Mouse (Mus musculus): ENCODE measurements around the gene Slc25a12. TPM values are rescaled to one million over a fixed set of nuclear protein-coding genes. Genes with fewer than 3 reads are reported as not detected.

The Slc25a12 gene
- polyA plus RNA-seq, 1 experiment: 4.6 TPM

- H3K4me3 ChIP-seq (ENCODE audit: insufficient read depth, low read depth, low read length): no peak overlapping the region
- no peak overlapping the region for H3K27ac ChIP-seq (replicated peaks; ENCODE audit: low read depth, low read length)
- no peaks in the 10 kb centered on the region for H3K4me1 ChIP-seq (ENCODE audit: control insufficient read depth, insufficient read depth, insufficient read length, low read length)
Observed at GRCm38 (mm10) chr2:71360192-71360591, 7.4 kb downstream of the Slc25a12 start.

- no peak overlapping the region for H3K4me3 ChIP-seq (ENCODE audit: insufficient read depth, low read depth, low read length)
- H3K4me1 ChIP-seq (ENCODE audit: control insufficient read depth, insufficient read depth, insufficient read length, low read length): peaks cover 4% of the 10 kb centered on the region; the same call in 1 of the 2 replicates
- H3K27ac ChIP-seq (replicated peaks; ENCODE audit: low read depth, low read length): no peak overlapping the region
Observed at GRCm38 (mm10) chr2:71358347-71358746, 9.2 kb downstream of the Slc25a12 start.

- Histone ChIP-seq H3K4me1 (ENCODE audit: control insufficient read depth, insufficient read depth, insufficient read length, low read length) (peaks cover 4% of the 10 kb centered on the region; the same call in 1 of the 2 replicates), H3K27ac (replicated peaks; ENCODE audit: low read depth, low read length) (0 out of 2 replicates have a peak overlapping the region, but pooled peaks have one; percentile 7), H3K4me3 (ENCODE audit: insufficient read depth, low read depth, low read length) (no peak overlapping the region)
Observed at GRCm38 (mm10) chr2:71354055-71354425, 13.5 kb downstream of the Slc25a12 start.

GRCm38 (mm10) chr2:71353306-71354054 lies 14.1 kb downstream of the Slc25a12 start:
- Histone ChIP-seq H3K27ac (replicated peaks; ENCODE audit: low read depth, low read length) (0 out of 2 replicates have a peak overlapping the region, but pooled peaks have one; percentile 7), H3K4me3 (ENCODE audit: insufficient read depth, low read depth, low read length) (no peak overlapping the region), H3K4me1 (ENCODE audit: control insufficient read depth, insufficient read depth, insufficient read length, low read length) (peaks cover 4% of the 10 kb centered on the region; the same call in 1 of the 2 replicates)

GRCm38 (mm10) chr2:71351727-71351987 lies 15.9 kb downstream of the Slc25a12 start:
- H3K4me1 ChIP-seq (ENCODE audit: control insufficient read depth, insufficient read depth, insufficient read length, low read length): peaks cover 4% of the 10 kb centered on the region; the same call in 1 of the 2 replicates
- no peak overlapping the region for H3K4me3 ChIP-seq (ENCODE audit: insufficient read depth, low read depth, low read length)
- H3K27ac ChIP-seq (replicated peaks; ENCODE audit: low read depth, low read length): no peak overlapping the region

GRCm38 (mm10) chr2:71350904-71351726 lies 16.4 kb downstream of the Slc25a12 start:
- no peak overlapping the region for H3K27ac ChIP-seq (replicated peaks; ENCODE audit: low read depth, low read length)
- H3K4me3 ChIP-seq (ENCODE audit: insufficient read depth, low read depth, low read length): no peak overlapping the region
- peaks cover 4% of the 10 kb centered on the region; the same call in 1 of the 2 replicates for H3K4me1 ChIP-seq (ENCODE audit: control insufficient read depth, insufficient read depth, insufficient read length, low read length)

GRCm38 (mm10) chr2:71350181-71350580 lies 17.4 kb downstream of the Slc25a12 start:
- Histone ChIP-seq H3K27ac (replicated peaks; ENCODE audit: low read depth, low read length) (no peak overlapping the region), H3K4me3 (ENCODE audit: insufficient read depth, low read depth, low read length) (no peak overlapping the region), H3K4me1 (ENCODE audit: control insufficient read depth, insufficient read depth, insufficient read length, low read length) (peaks cover 4% of the 10 kb centered on the region; the same call in 1 of the 2 replicates)

- Histone ChIP-seq H3K4me3 (ENCODE audit: insufficient read depth, low read depth, low read length) (no peak overlapping the region), H3K27ac (replicated peaks; ENCODE audit: low read depth, low read length) (no peak overlapping the region), H3K4me1 (ENCODE audit: control insufficient read depth, insufficient read depth, insufficient read length, low read length) (peaks cover 4% of the 10 kb centered on the region; the same call in 1 of the 2 replicates)
Observed at GRCm38 (mm10) chr2:71349511-71349910, 18.0 kb downstream of the Slc25a12 start.

GRCm38 (mm10) chr2:71347732-71348490 lies 19.6 kb downstream of the Slc25a12 start:
- H3K4me1 ChIP-seq (ENCODE audit: control insufficient read depth, insufficient read depth, insufficient read length, low read length): no peaks in the 10 kb centered on the region
- no peak overlapping the region for H3K27ac ChIP-seq (replicated peaks; ENCODE audit: low read depth, low read length)
- H3K4me3 ChIP-seq (ENCODE audit: insufficient read depth, low read depth, low read length): no peak overlapping the region

GRCm38 (mm10) chr2:71347160-71347559 lies 20.4 kb downstream of the Slc25a12 start:
- Histone ChIP-seq H3K27ac (replicated peaks; ENCODE audit: low read depth, low read length) (no peak overlapping the region), H3K4me3 (ENCODE audit: insufficient read depth, low read depth, low read length) (no peak overlapping the region), H3K4me1 (ENCODE audit: control insufficient read depth, insufficient read depth, insufficient read length, low read length) (no peaks in the 10 kb centered on the region)

- H3K4me1 ChIP-seq (ENCODE audit: control insufficient read depth, insufficient read depth, insufficient read length, low read length): no peaks in the 10 kb centered on the region; the same call in 1 of the 2 replicates
- no peak overlapping the region for H3K27ac ChIP-seq (replicated peaks; ENCODE audit: low read depth, low read length)
- H3K4me3 ChIP-seq (ENCODE audit: insufficient read depth, low read depth, low read length): no peak overlapping the region
Observed at GRCm38 (mm10) chr2:71343884-71344640, 23.5 kb downstream of the Slc25a12 start.

- H3K4me1 ChIP-seq (ENCODE audit: control insufficient read depth, insufficient read depth, insufficient read length, low read length): no peaks in the 10 kb centered on the region; the same call in 1 of the 2 replicates
- H3K4me3 ChIP-seq (ENCODE audit: insufficient read depth, low read depth, low read length): no peak overlapping the region
- no peak overlapping the region for H3K27ac ChIP-seq (replicated peaks; ENCODE audit: low read depth, low read length)
Observed at GRCm38 (mm10) chr2:71340126-71340525, 27.4 kb downstream of the Slc25a12 start.

GRCm38 (mm10) chr2:71338145-71338796 lies 29.3 kb downstream of the Slc25a12 start:
- Histone ChIP-seq H3K4me3 (ENCODE audit: insufficient read depth, low read depth, low read length) (no peak overlapping the region), H3K4me1 (ENCODE audit: control insufficient read depth, insufficient read depth, insufficient read length, low read length) (no peaks in the 10 kb centered on the region; the same call in 1 of the 2 replicates), H3K27ac (replicated peaks; ENCODE audit: low read depth, low read length) (no peak overlapping the region)

- no peaks in the 10 kb centered on the region; the same call in 1 of the 2 replicates for H3K4me1 ChIP-seq (ENCODE audit: control insufficient read depth, insufficient read depth, insufficient read length, low read length)
- no peak overlapping the region for H3K4me3 ChIP-seq (ENCODE audit: insufficient read depth, low read depth, low read length)
- no peak overlapping the region for H3K27ac ChIP-seq (replicated peaks; ENCODE audit: low read depth, low read length)
Observed at GRCm38 (mm10) chr2:71336631-71337030, 30.9 kb downstream of the Slc25a12 start.
